Mouse (Mus musculus) thymus, adult 2 months (tissue): ENCODE results near the gene Higd1b. TPM values are rescaled to one million over a fixed set of nuclear protein-coding genes. Genes with fewer than 3 reads are reported as not detected.

Experiments used
- DNase-seq: peaks from one replicate; pipeline ENCODE4 v3.0.0; 2021
- H3K27ac ChIP-seq: fragments of 200-500 bp; 2 replicates; pipeline ENCODE4 v1.5.1; 2012; ENCODE audit warnings: low read length, control low read depth; ENCODE audit not compliant: control insufficient read depth, insufficient read depth
- H3K27me3 ChIP-seq: fragments of 200-500 bp; 2 replicates; pipeline ENCODE4 v1.6.1; 2012; ENCODE audit warnings: mild to moderate bottlenecking, low read length, moderate library complexity, mixed read lengths; ENCODE audit not compliant: control insufficient read depth, insufficient read depth
- H3K36me3 ChIP-seq: fragments of 200-500 bp; 2 replicates; pipeline ENCODE4 v1.6.1; 2012; ENCODE audit warnings: mild to moderate bottlenecking, low read length, moderate library complexity; ENCODE audit not compliant: control insufficient read depth, insufficient read depth
- H3K4me1 ChIP-seq: fragments of 200-500 bp; replicated peaks from 2 replicates; pipeline ENCODE4 v1.6.1; 2012; ENCODE audit warnings: low read length; ENCODE audit not compliant: control insufficient read depth, insufficient read depth
- H3K4me3 ChIP-seq: fragments of 200-500 bp; 2 replicates; pipeline ENCODE4 v1.5.1; 2012; ENCODE audit warnings: mild to moderate bottlenecking, low read length, control low read depth, moderate library complexity; ENCODE audit not compliant: control insufficient read depth, insufficient read depth
- CTCF ChIP-seq: fragments of 200-500 bp; IDR thresholded peaks from 2 replicates; pipeline ENCODE4 v1.5.1; 2012; ENCODE audit warnings: mild to moderate bottlenecking, control low read depth, low read length, moderate library complexity, borderline replicate concordance; ENCODE audit not compliant: control insufficient read depth, poor library complexity, insufficient read depth; ENCODE audit errors: extremely low read depth
- POLR2A ChIP-seq: fragments of 200-500 bp; IDR thresholded peaks from 2 replicates; pipeline ENCODE4 v1.6.1; 2012; ENCODE audit warnings: mild to moderate bottlenecking, low read length, control low read depth, moderate library complexity; ENCODE audit not compliant: control insufficient read depth, poor library complexity, insufficient read depth; ENCODE audit errors: extremely low read depth
- WGBS: fragments of 180-500 bp; shearing (Covaris S2); methylation state at CpG from one replicate; pipeline ENCODE4 v1.1.7; 2018; 5-methylcytosine and 5-hydroxymethylcytosine counted together
- polyA plus RNA-seq: library from polyadenylated mRNA; depleted of rRNA; stranded (reverse); fragments of >200 nt; gene quantifications from 2 replicates; pipeline ENCODE4 v1.2.3, GENCODE M21; 2012

Higd1b gene
- polyA plus RNA-seq, 1 experiment = 1.4 TPM

- peaks cover 20% of the 10 kb centered on the region for H3K36me3 ChIP-seq
- no peak overlapping the region for H3K4me3 ChIP-seq
- no peak for DNase-seq
- no peaks in the 10 kb centered on the region for H3K4me1 ChIP-seq
- 96% methylated on average over 9 of the region's 9 CpGs for WGBS
- no peak for TF ChIP-seq CTCF
- TF ChIP-seq POLR2A = no peak
- H3K27me3 ChIP-seq = no peaks in the 10 kb centered on the region
- no peak overlapping the region for H3K27ac ChIP-seq
Observed at GRCm38 (mm10) chr11:102836146-102836545, 497 bp downstream of the Higd1b start.

DNA sequence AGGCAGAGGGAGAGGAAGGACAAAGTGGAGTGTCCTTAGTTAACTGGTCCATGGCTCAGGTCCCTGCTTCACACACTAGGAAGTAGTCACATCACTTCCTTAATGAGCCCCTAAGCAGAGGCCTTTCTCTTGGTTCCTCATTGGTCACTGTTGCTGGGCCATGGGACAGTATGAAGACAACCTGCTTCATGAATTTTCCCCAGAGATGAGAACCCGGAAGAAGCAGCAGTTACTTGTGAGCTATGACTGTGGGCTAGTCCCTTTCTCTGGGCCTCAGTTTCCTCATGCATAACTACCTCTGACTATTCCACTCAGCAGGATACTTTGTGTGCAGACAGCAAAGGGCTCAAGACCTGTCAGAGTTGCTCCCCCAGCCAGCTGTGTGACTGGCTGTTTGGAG is 1.7 kb downstream of the Higd1b start:
- DNase-seq = no peak
- no peak overlapping the region for H3K4me3 ChIP-seq
- no peaks in the 10 kb centered on the region for H3K4me1 ChIP-seq
- H3K36me3 ChIP-seq = peaks cover 29% of the 10 kb centered on the region
- no peaks in the 10 kb centered on the region for H3K27me3 ChIP-seq
- 97% methylated on average over 1 of the region's 1 CpGs for WGBS
- H3K27ac ChIP-seq = no peak overlapping the region
- TF ChIP-seq POLR2A (no peak), CTCF (no peak)

GRCm38 (mm10) chr11:102838126-102838525 is 2.5 kb downstream of the Higd1b start:
- H3K27me3 ChIP-seq = no peaks in the 10 kb centered on the region
- no peak for DNase-seq
- no peak overlapping the region for H3K4me3 ChIP-seq
- peaks cover 35% of the 10 kb centered on the region for H3K36me3 ChIP-seq
- TF ChIP-seq CTCF (no peak), POLR2A (no peak)
- WGBS = 91% methylated on average over 2 of the region's 2 CpGs
- H3K4me1 ChIP-seq = no peaks in the 10 kb centered on the region
- no peak overlapping the region for H3K27ac ChIP-seq

GRCm38 (mm10) chr11:102838616-102839150 is 3.0 kb downstream of the Higd1b start:
- Histone ChIP-seq H3K27me3 (no peaks in the 10 kb centered on the region), H3K4me1 (no peaks in the 10 kb centered on the region), H3K36me3 (peaks cover 39% of the 10 kb centered on the region), H3K27ac (no peak overlapping the region), H3K4me3 (no peak overlapping the region)
- WGBS = 94% methylated on average over 9 of the region's 9 CpGs
- no peak for DNase-seq
- no peak for TF ChIP-seq CTCF

DNA sequence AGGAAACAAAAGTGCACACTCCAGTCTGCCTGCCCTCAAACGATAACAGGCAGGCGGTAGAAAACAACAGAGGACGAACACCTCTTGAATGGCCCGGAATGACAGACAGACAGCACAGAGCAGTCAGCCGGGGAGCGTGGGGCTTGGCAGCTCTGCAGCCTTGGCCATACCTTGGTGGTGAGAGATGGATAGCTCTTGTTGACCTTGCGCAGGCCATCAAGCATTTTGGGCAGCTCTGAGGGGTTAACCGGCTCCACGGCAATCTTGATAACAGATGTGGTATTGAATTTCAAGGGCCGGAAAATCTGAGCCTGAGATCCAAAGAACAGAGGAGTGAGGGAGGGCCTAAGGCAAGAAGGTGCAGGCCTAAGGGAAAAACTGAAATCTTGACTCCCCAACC is 10.3 kb downstream of the Higd1b start:
- DNase-seq = no peak
- peaks cover 69% of the 10 kb centered on the region for H3K36me3 ChIP-seq
- no peaks in the 10 kb centered on the region for H3K27me3 ChIP-seq
- no peak for TF ChIP-seq CTCF
- TF ChIP-seq POLR2A = no peak
- WGBS = 92% methylated on average over 10 of the region's 10 CpGs
- H3K4me1 ChIP-seq = no peaks in the 10 kb centered on the region
- H3K4me3 ChIP-seq = no peak overlapping the region
- no peak overlapping the region for H3K27ac ChIP-seq

DNA sequence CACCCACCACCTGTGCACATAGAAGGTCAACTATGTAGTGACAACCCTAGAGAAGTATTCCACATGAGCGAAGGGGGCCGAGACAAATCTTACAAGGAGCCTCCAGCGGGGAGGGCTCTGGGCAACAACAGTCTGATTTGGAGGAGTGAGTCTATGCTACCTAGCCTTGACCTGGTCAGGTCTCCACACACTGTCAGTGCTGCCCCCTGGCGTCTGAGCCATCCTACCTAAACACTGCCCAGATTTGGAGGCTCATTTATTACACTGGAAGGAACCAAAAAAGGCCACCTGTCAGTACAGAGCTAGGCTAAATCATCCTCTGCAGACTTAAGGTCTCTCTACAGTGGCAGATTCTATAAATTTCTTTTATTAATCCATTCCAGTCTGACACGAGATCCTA is 16.2 kb downstream of the Higd1b start:
- TF ChIP-seq CTCF (peak; percentile 31; the same call in 1 of the 2 replicates), POLR2A (no peak)
- Histone ChIP-seq H3K4me1 (no peaks in the 10 kb centered on the region), H3K27ac (no peak overlapping the region), H3K27me3 (no peaks in the 10 kb centered on the region), H3K36me3 (peaks cover 56% of the 10 kb centered on the region), H3K4me3 (no peak overlapping the region)
- DNase-seq = peak; percentile 53
- WGBS = 81% methylated on average over 5 of the region's 5 CpGs

DNA sequence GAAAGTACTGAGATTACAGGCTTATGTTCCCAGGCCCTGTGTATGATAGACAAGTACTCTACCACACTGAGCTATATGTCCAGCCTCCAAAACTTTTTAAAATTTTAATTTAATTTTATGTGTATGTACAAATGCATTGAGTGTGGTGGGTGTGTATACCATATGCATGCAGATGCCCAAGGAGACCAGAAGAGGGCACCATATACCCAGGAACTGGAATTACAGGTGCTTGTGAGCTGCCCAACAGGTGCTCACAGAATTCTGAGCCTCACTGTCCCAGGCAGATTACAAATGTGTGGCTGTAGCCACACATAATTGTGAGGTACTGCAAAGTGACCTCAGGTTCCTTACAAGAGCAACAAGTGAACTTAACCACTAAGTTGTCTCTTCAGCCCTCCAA is 18.1 kb downstream of the Higd1b start:
- H3K4me1 ChIP-seq = no peaks in the 10 kb centered on the region
- no peak for TF ChIP-seq CTCF
- no peak for TF ChIP-seq POLR2A
- no peak overlapping the region for H3K27ac ChIP-seq
- no peak overlapping the region for H3K4me3 ChIP-seq
- H3K36me3 ChIP-seq = peaks cover 46% of the 10 kb centered on the region
- no peak for DNase-seq
- H3K27me3 ChIP-seq = no peaks in the 10 kb centered on the region
